10 mouse cellular contexts compared by ENCODE assay signal in the genomic region with DNA sequence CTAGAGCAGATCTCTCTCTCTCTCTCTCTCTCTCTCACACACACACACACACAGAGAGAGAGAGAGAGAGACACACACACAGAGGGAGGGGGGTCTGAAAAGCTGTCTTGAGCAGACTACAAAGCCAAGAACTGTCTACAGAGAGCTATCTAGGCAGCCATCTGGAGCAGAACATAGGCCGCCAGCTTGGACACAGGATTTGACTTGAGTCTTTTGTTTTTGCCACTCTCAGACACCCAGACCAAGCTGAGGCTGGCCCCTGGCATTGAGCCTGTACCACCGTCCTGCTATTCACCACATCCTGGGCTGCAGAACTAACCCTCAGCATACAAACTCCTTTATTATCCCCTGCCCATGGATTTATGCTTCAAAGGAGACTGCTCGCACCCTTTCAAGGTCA. TPM values are rescaled to one million over a fixed set of nuclear protein-coding genes. Genes with fewer than 3 reads are reported as not detected.
A peak's percentile ranks its signal among the peaks of the same experiment; 100 is the strongest.
DNase-seq lines count a peak whose midpoint lies in the region; ATAC-seq lines count a peak whose summit lies in the region.
"Had no signal": no experiment of that assay in that cellular context is flagged by ENCODE, and none has a peak within 500 bp of the region (broad histone marks: within the 10 kb centered on the region; RNA-seq: fewer than 3 reads in every experiment).

No protein-coding gene starts in this region.

- H3K4me3 ChIP-seq in heart, embryonic 10.5 days, result no peak overlapping the region
- H3K4me3 ChIP-seq in intestine, embryonic 16.5 days (ENCODE audit: low read length), result no peak overlapping the region
- H3K4me3 ChIP-seq: embryonic facial prominence, embryonic 15.5 days; limb, embryonic 15.5 days had no signal

- ATAC-seq in intestine, embryonic 16.5 days, result no peak

- peak overlapping the region; percentile 77 for H3K27ac ChIP-seq in heart, embryonic 10.5 days
- H3K27ac ChIP-seq in intestine, embryonic 16.5 days (ENCODE audit: low read length), result no peak overlapping the region
- H3K27ac ChIP-seq: embryonic facial prominence, embryonic 15.5 days; limb, embryonic 15.5 days had no signal

- intact Hi-C loops in heart, postnatal 25 days (cut with DNase I), result no loop called here

- H3K9ac ChIP-seq in intestine, embryonic 16.5 days (ENCODE audit: low read depth, low read length), result no peak overlapping the region
- H3K9ac ChIP-seq: embryonic facial prominence, embryonic 15.5 days; limb, embryonic 15.5 days had no signal

- no peaks in the 10 kb centered on the region for H3K9me3 ChIP-seq in heart, embryonic 10.5 days
- no peaks in the 10 kb centered on the region for H3K9me3 ChIP-seq in intestine, embryonic 16.5 days (ENCODE audit: control insufficient read depth, low read length)
- H3K9me3 ChIP-seq: embryonic facial prominence, embryonic 15.5 days; limb, embryonic 15.5 days had no signal

- peaks cover 11% of the 10 kb centered on the region for H3K36me3 ChIP-seq in heart, embryonic 10.5 days
- no peaks in the 10 kb centered on the region for H3K36me3 ChIP-seq in intestine, embryonic 16.5 days (ENCODE audit: control insufficient read depth, insufficient read depth, low read length)

- no peak overlapping the region for H3K4me2 ChIP-seq in intestine, embryonic 16.5 days (ENCODE audit: low read depth, low read length)
- H3K4me2 ChIP-seq: embryonic facial prominence, embryonic 15.5 days; limb, embryonic 15.5 days had no signal

- DNase-seq in heart, embryonic 10.5 days (ENCODE audit: low spot score), result no peak
- DNase-seq in heart, postnatal 25 days (ENCODE audit: low spot score), result no peak
- DNase-seq in 3134 (ENCODE audit: extremely low read depth, insufficient read length, low spot score), result peak; percentile 33
- peak; percentile 81 to 83 for DNase-seq in cerebellum, postnatal 14 days
- peak; percentile 24 for DNase-seq in kidney, postnatal 10 days
- no peak for DNase-seq in spleen, postnatal 4 days (ENCODE audit: low spot score in 2 of 2)
- no peak for DNase-seq in gastrocnemius, adult 18-20 months (ENCODE audit: low spot score)

- peaks cover 62% of the 10 kb centered on the region for H3K4me1 ChIP-seq in heart, embryonic 10.5 days
- peaks cover 10% of the 10 kb centered on the region; the same call in 1 of the 2 replicates for H3K4me1 ChIP-seq in intestine, embryonic 16.5 days (ENCODE audit: control insufficient read depth, insufficient read depth, low read length)

- H3K27me3 ChIP-seq in heart, embryonic 10.5 days (ENCODE audit: insufficient read depth, poor library complexity, severe bottlenecking), result no peaks in the 10 kb centered on the region
- H3K27me3 ChIP-seq in intestine, embryonic 16.5 days (replicated peaks; ENCODE audit: control insufficient read depth, insufficient read depth, low read length), result no peaks in the 10 kb centered on the region
- H3K27me3 ChIP-seq: embryonic facial prominence, embryonic 15.5 days; limb, embryonic 15.5 days had no signal

- 59% methylated on average over 3 of the region's 3 CpGs for WGBS in heart, embryonic 10.5 days
- WGBS in intestine, embryonic 16.5 days, result 78% methylated on average over 3 of the region's 3 CpGs

RNA-seq across cellular contexts. Expression of a gene that starts 20.1 kb away (rescaled TPM):
- polyA plus RNA-seq in heart, embryonic 10.5 days (2016; fragmentation: Nextera tagmentation; extraction: Ambion mirVana), result 84.4 and 111 TPM in 2 replicates
- 10 to 100 TPM; 62.2 to 72.2 TPM for total RNA-seq in heart, postnatal 25 days (2021)
- polyA plus RNA-seq in intestine, embryonic 16.5 days (2015; fragmentation: Nextera tagmentation; extraction: Ambion mirVana), result 92.4 and 100 TPM in 2 replicates
- total RNA-seq in gastrocnemius, adult 18-20 months (2021), result 10 to 100 TPM; 24.5 to 25.9 TPM

RNA-seq across cellular contexts. Expression of a gene that starts 49.4 kb away (rescaled TPM):
- polyA plus RNA-seq in heart, embryonic 10.5 days (2016; fragmentation: Nextera tagmentation; extraction: Ambion mirVana), result 25.7 and 26.1 TPM in 2 replicates
- total RNA-seq in heart, postnatal 25 days (2021), result 10 to 100 TPM; 23.8 to 24.4 TPM
- 31.3 and 32.1 TPM in 2 replicates for polyA plus RNA-seq in intestine, embryonic 16.5 days (2015; fragmentation: Nextera tagmentation; extraction: Ambion mirVana)
- 10 to 100 TPM; 29.5 to 31.3 TPM for total RNA-seq in gastrocnemius, adult 18-20 months (2021)

Comparison
In these comparisons a context has a peak if more than half of its experiments do, and no peak if none do; other contexts are left out.
1. DNase-seq: peak in 3134 (single experiment), cerebellum, postnatal 14 days (2 of 2) and kidney, postnatal 10 days (single experiment); none in heart, embryonic 10.5 days (single experiment), heart, postnatal 25 days (single experiment), spleen, postnatal 4 days (0 of 2) and gastrocnemius, adult 18-20 months (single experiment).